Mouse (Mus musculus) fat pad, adult 2 months (tissue): ENCODE measurements around the gene Ckmt2.

Source experiments
- DNase-seq: peaks from one replicate; pipeline ENCODE4 v3.0.0-alpha.2; 2011; ENCODE audit warnings: low read depth, low spot score; ENCODE audit errors: extremely low read depth

Gene Ckmt2

DNA sequence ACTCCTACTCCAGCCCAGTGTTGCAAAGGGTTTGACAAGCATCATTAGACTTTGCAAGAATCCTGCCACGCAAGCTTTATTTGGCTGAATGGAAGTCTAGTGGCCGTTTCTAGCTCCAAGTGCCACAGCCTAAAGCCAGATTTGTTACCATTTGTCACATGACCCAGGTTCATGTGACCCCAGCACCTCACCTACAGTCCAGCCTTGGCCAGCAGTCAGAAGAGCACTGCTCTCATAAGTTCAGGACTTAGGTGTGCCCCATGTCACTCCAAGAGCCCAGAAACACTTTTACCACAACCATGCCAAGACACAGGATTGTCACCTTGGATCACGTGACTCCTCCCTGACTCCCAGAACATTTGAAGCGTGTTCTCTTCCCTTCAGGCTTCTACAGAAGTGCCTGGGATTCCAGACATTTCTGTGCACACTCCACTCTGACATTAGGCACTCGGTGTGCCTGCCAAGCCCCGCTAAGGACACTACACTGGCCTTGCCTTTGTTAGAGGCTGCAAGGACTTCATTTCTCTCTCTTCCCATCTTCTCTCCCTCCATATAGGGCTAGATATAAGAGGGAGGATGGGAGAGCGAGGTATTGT is 2.9 kb downstream of the Ckmt2 start:
- DNase-seq = no peak

DNA sequence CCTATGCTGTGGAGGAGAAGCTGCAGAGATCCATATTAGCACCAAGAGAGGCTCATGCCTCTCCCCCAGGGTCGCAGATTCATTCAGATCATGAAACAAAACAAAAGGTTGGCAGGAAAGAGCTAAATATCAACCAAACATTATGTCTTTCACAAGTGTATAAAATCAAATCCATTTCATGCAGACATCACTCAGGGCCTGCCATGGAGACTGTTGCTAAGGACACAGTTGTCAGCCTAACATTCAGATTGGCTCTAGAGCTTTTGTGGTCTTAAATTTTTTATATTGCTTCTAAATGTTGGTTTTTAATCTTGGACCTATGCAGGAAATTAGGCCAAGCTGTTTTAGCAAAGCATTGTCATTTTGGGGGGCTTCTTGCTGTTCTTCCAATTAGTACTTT is 8.1 kb downstream of the Ckmt2 start:
- no peak for DNase-seq

- DNase-seq = no peak
Observed at GRCm38 (mm10) chr13:91858835-91859234, 17.9 kb downstream of the Ckmt2 start.

DNA sequence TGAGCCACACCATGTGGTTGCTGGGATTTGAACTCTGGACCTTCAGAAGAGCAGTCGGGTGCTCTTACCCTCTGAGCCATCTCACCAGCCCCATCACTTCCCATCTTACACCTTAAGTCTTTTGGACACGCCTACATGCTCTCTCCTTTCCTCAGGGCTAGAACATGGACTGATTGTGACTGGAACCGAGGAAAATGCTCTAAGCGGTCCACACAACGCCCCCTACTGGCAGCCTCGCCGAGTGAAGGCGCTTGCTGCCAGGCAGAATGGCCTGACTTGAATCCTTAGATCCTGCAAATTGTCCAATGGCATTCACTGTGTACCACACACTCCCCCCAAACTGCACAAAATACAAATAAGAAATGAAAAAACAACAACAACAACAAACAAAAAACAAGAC is 19.3 kb downstream of the Ckmt2 start:
- DNase-seq = no peak

DNA sequence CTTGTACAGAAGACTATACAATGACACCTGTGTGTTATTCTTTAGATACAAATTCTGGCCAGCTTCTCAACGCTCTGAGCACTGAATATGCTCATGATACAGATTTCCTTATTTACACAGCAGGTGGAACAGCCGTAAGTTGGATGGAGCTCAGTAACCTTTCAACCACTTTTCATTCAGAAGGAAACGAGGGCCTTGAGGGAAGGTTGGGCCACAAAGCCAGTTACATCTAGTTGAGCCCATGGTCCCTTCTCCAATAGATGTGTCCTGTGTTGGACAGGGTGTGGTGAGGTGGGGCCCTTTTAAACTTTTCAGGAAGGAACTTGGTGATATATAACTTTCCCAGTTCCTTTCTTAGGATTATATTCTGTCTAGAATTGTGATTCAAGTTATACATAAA is 22.3 kb downstream of the Ckmt2 start:
- no peak for DNase-seq

DNA sequence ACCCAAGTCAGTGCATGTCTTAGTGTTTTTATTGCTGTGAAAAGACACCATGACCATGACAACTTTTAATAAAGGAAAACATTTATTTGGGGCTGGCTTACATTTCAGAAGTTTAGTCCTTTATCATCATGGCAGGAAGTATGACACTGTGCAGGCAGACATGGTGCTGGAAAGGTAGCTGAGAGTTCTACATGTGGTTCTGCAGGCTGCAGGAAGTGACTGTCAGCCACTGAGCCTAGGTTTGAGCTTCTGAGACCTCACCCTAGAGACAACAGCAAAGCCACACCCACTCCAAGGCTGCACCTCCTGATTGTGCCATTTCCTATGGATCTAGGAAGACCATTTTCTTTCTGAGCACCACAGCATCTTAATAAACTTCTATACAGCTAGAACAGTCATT is 48.8 kb downstream of the Ckmt2 start:
- no peak for DNase-seq

- DNase-seq = no peak
Observed at GRCm38 (mm10) chr13:91826066-91826465, 50.6 kb downstream of the Ckmt2 start.

GRCm38 (mm10) chr13:91824845-91825550 is 51.7 kb downstream of the Ckmt2 start:
- no peak for DNase-seq

DNA sequence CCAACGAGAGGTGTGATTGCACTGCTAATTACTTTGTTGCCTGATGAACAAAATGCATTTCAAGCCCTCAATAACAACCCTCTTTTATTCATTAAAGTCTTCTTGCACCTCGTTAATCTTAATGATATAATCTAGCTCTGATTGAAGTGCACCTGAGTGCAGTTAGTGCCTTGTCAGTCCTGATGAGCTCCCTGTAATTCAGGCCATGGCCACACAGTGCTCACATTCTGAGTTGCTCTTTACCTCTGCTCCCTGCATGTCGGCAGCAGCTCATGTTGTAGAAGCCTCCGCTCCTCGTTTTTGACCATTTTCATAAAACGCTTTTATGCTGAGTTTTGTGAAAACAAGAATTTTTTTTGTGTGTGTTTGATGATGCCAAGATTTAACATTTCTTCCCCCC is 53.0 kb downstream of the Ckmt2 start:
- no peak for DNase-seq

GRCm38 (mm10) chr13:91814670-91815069 is 62.0 kb downstream of the Ckmt2 start:
- DNase-seq = no peak

- DNase-seq = no peak
Observed at GRCm38 (mm10) chr13:91809476-91809875, 67.2 kb downstream of the Ckmt2 start.

DNA sequence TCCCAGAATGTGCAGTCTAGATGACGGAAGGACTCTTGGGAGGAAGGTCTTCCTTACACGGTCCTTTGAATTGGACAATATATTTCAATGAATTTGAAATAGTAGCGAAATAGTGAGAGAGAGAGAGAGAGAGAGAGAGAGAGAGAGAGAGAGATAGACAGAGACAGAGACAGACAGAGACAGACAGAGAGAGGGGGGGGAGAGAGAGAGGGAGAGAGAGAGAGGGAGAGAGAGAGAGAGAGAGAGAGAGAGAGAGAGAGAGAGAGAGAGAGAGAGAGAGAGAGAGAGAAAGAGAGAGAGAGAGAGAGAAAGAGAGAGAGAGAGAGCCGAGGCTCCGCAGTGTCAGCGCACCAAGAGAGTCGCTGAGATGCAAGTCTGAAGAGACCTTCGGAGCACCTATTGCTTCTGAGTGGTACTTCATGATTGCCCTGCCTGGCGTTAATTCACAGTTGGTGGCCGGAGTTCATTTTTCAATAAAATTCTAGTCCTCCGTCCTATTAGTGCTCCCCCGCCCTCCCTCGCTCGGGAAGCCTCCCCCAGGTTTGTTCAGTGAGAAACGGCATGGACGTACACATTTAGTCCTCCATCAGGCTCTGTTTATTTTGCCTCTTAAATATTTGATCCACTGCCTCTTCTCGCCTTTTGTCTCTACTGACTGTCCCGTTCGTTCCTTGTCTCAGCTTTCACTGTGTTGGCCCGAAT is 68.7 kb downstream of the Ckmt2 start:
- DNase-seq = no peak

- no peak for DNase-seq
Observed at GRCm38 (mm10) chr13:91807155-91807839, 69.4 kb downstream of the Ckmt2 start, which contains the start of gene Zcchc9. TSS of gene Zcchc9 (minus strand) at chr13:91807705.
